Comparison of ENCODE assay signal across 10 mouse cellular contexts in the genomic region with DNA sequence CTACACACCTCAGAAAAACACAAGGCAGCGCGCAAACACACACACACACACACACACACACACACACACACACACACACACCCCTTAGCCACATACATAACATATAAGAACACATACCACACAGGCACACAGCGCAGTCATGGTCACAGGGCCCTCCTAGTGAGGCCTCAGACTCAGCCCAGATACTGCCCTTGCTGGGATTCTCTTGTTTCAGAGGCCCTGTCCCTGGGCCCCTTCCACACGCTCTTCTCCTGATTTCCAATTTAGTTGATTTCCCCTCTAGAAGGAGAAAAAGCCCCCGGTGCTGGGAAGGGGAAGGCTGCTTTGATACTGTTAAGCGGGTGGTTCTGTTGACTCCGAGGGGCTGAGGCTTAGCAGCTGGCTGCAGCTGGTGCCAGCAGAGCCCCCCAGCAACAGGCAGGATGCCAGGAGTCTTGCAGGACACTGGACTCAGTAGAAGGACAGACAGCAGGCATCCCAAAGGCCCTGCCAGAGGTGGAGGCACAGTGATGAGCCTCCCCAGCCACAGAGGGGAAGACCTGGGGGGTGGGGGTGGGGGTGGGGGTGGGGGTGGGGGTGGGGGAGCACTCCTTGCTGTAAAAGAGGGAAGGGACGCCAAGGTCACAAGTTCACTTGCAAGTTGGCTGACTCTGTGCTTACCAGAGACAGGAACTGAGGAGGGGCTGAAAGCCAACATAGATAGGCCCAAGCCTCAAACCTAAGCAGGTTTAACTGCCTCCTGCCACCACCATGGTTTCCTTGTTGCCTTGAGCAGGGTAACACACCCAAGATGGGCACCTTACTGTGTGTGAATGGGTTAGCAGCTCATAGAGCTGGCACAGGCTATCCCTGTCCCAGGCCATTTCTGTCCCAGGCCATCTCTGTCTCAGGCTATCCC. TPM values are rescaled to one million over a fixed set of nuclear protein-coding genes. Genes with fewer than 3 reads are reported as not detected.
DNase-seq lines count a peak whose midpoint lies in the region; ATAC-seq and TF ChIP-seq lines count a peak whose summit lies in the region.
"Had no signal": no experiment of that assay in that cellular context is flagged by ENCODE, and none has a peak within 500 bp of the region (broad histone marks: within the 10 kb centered on the region; RNA-seq: fewer than 3 reads in every experiment).

No protein-coding gene starts in this region.

- H3K27ac ChIP-seq in heart, embryonic 11.5 days (ENCODE audit: low read depth, low read length): peak overlapping the region; percentile 62
- H3K27ac ChIP-seq in lung, embryonic 16.5 days (ENCODE audit: low read length): peak overlapping the region; percentile 79
- H3K27ac ChIP-seq in hindbrain, embryonic 16.5 days (ENCODE audit: low read depth, low read length): no peak overlapping the region; the same call in 1 of the 2 replicates
- H3K27ac ChIP-seq in neural tube, embryonic 15.5 days (replicated peaks): peak overlapping the region; percentile 56; the same call in 1 of the 2 replicates

- 37% methylated on average over 8 of the region's 8 CpGs for WGBS in heart, embryonic 11.5 days (ENCODE audit: insufficient replicate concordance)
- 45% methylated on average over 8 of the region's 8 CpGs for WGBS in lung, embryonic 16.5 days
- WGBS in lung, adult 2 months: 68% methylated on average over 8 of the region's 8 CpGs
- 49% methylated on average over 8 of the region's 8 CpGs for WGBS in hindbrain, embryonic 16.5 days
- WGBS in neural tube, embryonic 15.5 days: 45% methylated on average over 8 of the region's 8 CpGs

- ATAC-seq in heart, embryonic 11.5 days (replicated peaks; ENCODE audit: insufficient number of reproducible peaks, low FRiP score, low TSS enrichment): no peak
- peak; percentile 81 for ATAC-seq in lung, embryonic 16.5 days (ENCODE audit: low read depth)
- peak; percentile 37 for ATAC-seq in hindbrain, embryonic 16.5 days
- ATAC-seq in neural tube, embryonic 15.5 days (ENCODE audit: low FRiP score): no peak

- peaks cover 44% of the 10 kb centered on the region for H3K4me1 ChIP-seq in heart, embryonic 11.5 days (ENCODE audit: control insufficient read depth, insufficient read depth, low read length)
- peaks cover 48% of the 10 kb centered on the region for H3K4me1 ChIP-seq in lung, embryonic 16.5 days (replicated peaks; ENCODE audit: control insufficient read depth, insufficient read depth, low read length)
- H3K4me1 ChIP-seq in lung, adult 2 months (ENCODE audit: control insufficient read depth, insufficient read depth, low read length): peaks cover 9% of the 10 kb centered on the region; the same call in 1 of the 2 replicates
- peaks cover 30% of the 10 kb centered on the region for H3K4me1 ChIP-seq in hindbrain, embryonic 16.5 days (ENCODE audit: control insufficient read depth, insufficient read depth, low read depth, low read length)
- H3K4me1 ChIP-seq in neural tube, embryonic 15.5 days: peaks cover 63% of the 10 kb centered on the region

- no peak for TF ChIP-seq POLR2A in lung, adult 2 months (IDR thresholded peaks at IDR 0.05; ENCODE audit: borderline replicate concordance, extremely low read depth, low read depth, low read length)

- peaks cover 6% of the 10 kb centered on the region; the same call in 1 of the 2 replicates for H3K36me3 ChIP-seq in heart, embryonic 11.5 days (ENCODE audit: control insufficient read depth, insufficient read depth, low read length)
- peaks cover 10% of the 10 kb centered on the region; the same call in 1 of the 2 replicates for H3K36me3 ChIP-seq in lung, embryonic 16.5 days (ENCODE audit: control insufficient read depth, insufficient read depth, low read length)
- H3K36me3 ChIP-seq in hindbrain, embryonic 16.5 days (ENCODE audit: control insufficient read depth, insufficient read depth, low read length): no peaks in the 10 kb centered on the region
- H3K36me3 ChIP-seq in neural tube, embryonic 15.5 days: peaks cover 6% of the 10 kb centered on the region; the same call in 1 of the 2 replicates

- no peaks in the 10 kb centered on the region for H3K9me3 ChIP-seq in heart, embryonic 11.5 days (replicated peaks; ENCODE audit: control insufficient read depth, low read length)
- no peaks in the 10 kb centered on the region for H3K9me3 ChIP-seq in lung, embryonic 16.5 days (ENCODE audit: control insufficient read depth, low read length)
- H3K9me3 ChIP-seq in hindbrain, embryonic 16.5 days (ENCODE audit: control insufficient read depth, low read length): no peaks in the 10 kb centered on the region
- H3K9me3 ChIP-seq in neural tube, embryonic 15.5 days (replicated peaks): no peaks in the 10 kb centered on the region

- H3K4me2 ChIP-seq in heart, embryonic 11.5 days: 0 out of 2 replicates have a peak overlapping the region, but pooled peaks have one; percentile 6
- no peak overlapping the region for H3K4me2 ChIP-seq in lung, embryonic 16.5 days (ENCODE audit: low read depth, low read length)
- no peak overlapping the region for H3K4me2 ChIP-seq in hindbrain, embryonic 16.5 days (ENCODE audit: low read length)
- no peak overlapping the region for H3K4me2 ChIP-seq in neural tube, embryonic 15.5 days

- intact Hi-C loops in heart, postnatal 10 days (cut with DNase I): no loop called here

- peak overlapping the region; percentile 43; the same call in 1 of the 2 replicates for H3K9ac ChIP-seq in heart, embryonic 11.5 days (ENCODE audit: low read depth, low read length)
- H3K9ac ChIP-seq in lung, embryonic 16.5 days (ENCODE audit: low read length): peak overlapping the region; percentile 12; the same call in 1 of the 2 replicates
- no peak overlapping the region for H3K9ac ChIP-seq in hindbrain, embryonic 16.5 days (ENCODE audit: low read depth, low read length)
- H3K9ac ChIP-seq in neural tube, embryonic 15.5 days (replicated peaks): no peak overlapping the region

- H3K4me3 ChIP-seq in heart, embryonic 11.5 days (ENCODE audit: low read depth, low read length): no peak overlapping the region
- no peak overlapping the region for H3K4me3 ChIP-seq in lung, embryonic 16.5 days (ENCODE audit: low read length)
- H3K4me3 ChIP-seq in lung, adult 2 months (replicated peaks; ENCODE audit: extremely low read depth, low read depth, low read length): no peak overlapping the region
- H3K4me3 ChIP-seq in hindbrain, embryonic 16.5 days (ENCODE audit: low read length): no peak overlapping the region
- no peak overlapping the region for H3K4me3 ChIP-seq in neural tube, embryonic 15.5 days (replicated peaks)

- DNase-seq in heart, postnatal 10 days: no peak
- DNase-seq in lung, adult 2 months: no peak
- DNase-seq in layer of hippocampus, adult 8-10 months (ENCODE audit: low spot score in 2 of 2): no peak
- no peak for DNase-seq in thymus, postnatal 14 days
- DNase-seq: adrenal gland, postnatal 25 days; layer of hippocampus, adult 9-11 months had no signal

- no peaks in the 10 kb centered on the region for H3K27me3 ChIP-seq in heart, embryonic 11.5 days (ENCODE audit: control insufficient read depth, insufficient read depth, low read length)
- H3K27me3 ChIP-seq in lung, embryonic 16.5 days (ENCODE audit: control insufficient read depth, insufficient read depth, low read depth, low read length): no peaks in the 10 kb centered on the region
- no peaks in the 10 kb centered on the region for H3K27me3 ChIP-seq in hindbrain, embryonic 16.5 days (replicated peaks; ENCODE audit: control insufficient read depth, insufficient read depth, low read length)
- H3K27me3 ChIP-seq in neural tube, embryonic 15.5 days (replicated peaks): no peaks in the 10 kb centered on the region

- no peak for TF ChIP-seq CTCF in lung, adult 2 months (IDR thresholded peaks at IDR 0.05; ENCODE audit: insufficient read depth, low read length)

RNA-seq across cellular contexts. Expression of gene Zbp1, which starts 17.0 kb away (rescaled TPM):
- polyA plus RNA-seq in heart, embryonic 11.5 days (2014; fragmentation: Nextera tagmentation; extraction: Ambion mirVana): not detected in 2 replicates
- total RNA-seq in heart, postnatal 10 days (2021): under 1 TPM; 0.25 to 0.41 TPM
- 0.55 and 1.8 TPM in 2 replicates for polyA plus RNA-seq in lung, embryonic 16.5 days (2015; fragmentation: Nextera tagmentation; extraction: Ambion mirVana)
- 4.8 and 5.7 TPM in 2 replicates for polyA plus RNA-seq in lung, adult 2 months (2012; rRNA removed)
- 0.20 TPM in 1 of 2 replicates, not detected in the other for polyA plus RNA-seq in hindbrain, embryonic 16.5 days (2015; fragmentation: Nextera tagmentation; extraction: Ambion mirVana)
- 0.08 and 3.6 TPM in 2 replicates for polyA plus RNA-seq in neural tube, embryonic 15.5 days (2015; fragmentation: Nextera tagmentation; extraction: Ambion mirVana)
- total RNA-seq in layer of hippocampus, adult 8-10 months (2022): 1 to 10 TPM in 2 of 4 experiments, not detected in 2; 1.5 to 2.5 TPM

RNA-seq across cellular contexts. Expression of gene Pmepa1, which starts 40.6 kb away (rescaled TPM):
- polyA plus RNA-seq in heart, embryonic 11.5 days (2014; fragmentation: Nextera tagmentation; extraction: Ambion mirVana): 3.8 and 4.7 TPM in 2 replicates
- total RNA-seq in heart, postnatal 10 days (2021): 10 to 100 TPM; 55.1 to 57.2 TPM
- 7.0 and 7.5 TPM in 2 replicates for polyA plus RNA-seq in lung, embryonic 16.5 days (2015; fragmentation: Nextera tagmentation; extraction: Ambion mirVana)
- 96.2 and 97.7 TPM in 2 replicates for polyA plus RNA-seq in lung, adult 2 months (2012; rRNA removed)
- polyA plus RNA-seq in hindbrain, embryonic 16.5 days (2015; fragmentation: Nextera tagmentation; extraction: Ambion mirVana): 3.2 and 3.9 TPM in 2 replicates
- 4.5 and 4.6 TPM in 2 replicates for polyA plus RNA-seq in neural tube, embryonic 15.5 days (2015; fragmentation: Nextera tagmentation; extraction: Ambion mirVana)
- total RNA-seq in layer of hippocampus, adult 8-10 months (2022): 10 to 100 TPM; 15.0 to 37.8 (median 25.3) TPM

Comparison
In these comparisons a context has a peak if more than half of its experiments do, and no peak if none do; other contexts are left out.
1. RNA of gene Pmepa1, which starts 40.6 kb away (polyA plus RNA-seq): 96.2 to 97.7 TPM in lung, adult 2 months; 7.0 to 7.5 TPM in lung, embryonic 16.5 days, 3.8 to 4.7 TPM in heart, embryonic 11.5 days, 4.5 to 4.6 TPM in neural tube, embryonic 15.5 days and 3.2 to 3.9 TPM in hindbrain, embryonic 16.5 days; every median in the first group is over 10 times any median in the second.
2. ATAC-seq: peak in lung, embryonic 16.5 days (single experiment) and hindbrain, embryonic 16.5 days (single experiment); none in heart, embryonic 11.5 days (single experiment) and neural tube, embryonic 15.5 days (single experiment).
3. H3K9ac ChIP-seq: peak in heart, embryonic 11.5 days (single experiment) and lung, embryonic 16.5 days (single experiment); none in hindbrain, embryonic 16.5 days (single experiment) and neural tube, embryonic 15.5 days (single experiment).